Mouse (Mus musculus): ENCODE results near the gene Fbxo36. TPM values are rescaled to one million over a fixed set of nuclear protein-coding genes. Genes with fewer than 3 reads are reported as not detected.

Gene Fbxo36
- polyA plus RNA-seq, 1 experiment from 2014 or later = 8.6 TPM

DNA sequence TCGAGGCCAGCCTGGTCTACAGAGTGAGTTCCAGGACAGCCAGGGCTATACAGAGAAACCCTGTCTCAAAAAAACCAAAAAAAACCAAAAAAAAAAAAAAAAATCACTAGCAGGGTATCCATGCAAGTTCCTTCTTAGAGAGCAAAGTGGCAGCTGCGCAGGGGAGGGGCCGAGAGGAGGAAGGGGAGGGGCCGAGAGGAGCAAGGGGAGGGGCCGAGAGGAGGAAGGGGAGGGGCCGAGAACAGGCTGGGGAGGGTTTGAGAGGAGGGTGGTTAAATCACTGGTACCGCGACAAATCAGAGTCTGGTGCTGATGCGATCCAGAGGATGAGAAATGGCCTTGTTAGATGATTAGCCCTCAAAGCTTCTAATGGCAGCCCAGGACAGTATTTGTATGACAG is 52.1 kb downstream of the Fbxo36 start:
- Histone ChIP-seq H3K36me3 (no peaks in the 10 kb centered on the region), H3K9me3 (replicated peaks) (no peaks in the 10 kb centered on the region), H3K9ac (no peak overlapping the region), H3K27ac (no peak overlapping the region), H3K27me3 (no peaks in the 10 kb centered on the region), H3K4me1 (replicated peaks) (no peaks in the 10 kb centered on the region), H3K4me2 (no peak overlapping the region), H3K4me3 (replicated peaks) (no peak overlapping the region)
- DNase-seq = no peak
- no peak for ATAC-seq (ENCODE audit: low read depth)
- WGBS (ENCODE audit: insufficient replicate concordance) = 71% methylated on average over 9 of the region's 9 CpGs

DNA sequence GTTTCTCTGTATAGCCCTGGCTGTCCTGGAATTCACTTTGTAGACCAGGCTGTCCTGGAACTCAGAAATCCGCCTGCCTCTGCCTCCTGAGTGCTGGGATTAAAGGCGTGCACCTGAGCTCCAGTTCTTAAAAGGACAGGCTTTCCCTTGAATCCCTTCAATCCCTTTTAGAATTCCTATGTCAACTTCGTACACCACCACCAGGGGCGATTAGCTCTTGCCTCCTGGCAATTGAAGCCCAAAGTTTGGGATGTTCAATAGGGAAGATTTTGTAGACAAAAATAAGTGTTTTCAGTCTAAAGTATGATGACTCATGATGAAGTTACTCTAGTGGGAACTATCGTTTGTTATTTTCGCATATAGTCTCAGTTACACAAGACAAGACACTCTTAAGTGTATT is 57.7 kb downstream of the Fbxo36 start:
- DNase-seq = no peak
- 60% methylated on average over 6 of the region's 6 CpGs for WGBS (ENCODE audit: insufficient replicate concordance)
- ATAC-seq (ENCODE audit: low read depth) = no peak

DNA sequence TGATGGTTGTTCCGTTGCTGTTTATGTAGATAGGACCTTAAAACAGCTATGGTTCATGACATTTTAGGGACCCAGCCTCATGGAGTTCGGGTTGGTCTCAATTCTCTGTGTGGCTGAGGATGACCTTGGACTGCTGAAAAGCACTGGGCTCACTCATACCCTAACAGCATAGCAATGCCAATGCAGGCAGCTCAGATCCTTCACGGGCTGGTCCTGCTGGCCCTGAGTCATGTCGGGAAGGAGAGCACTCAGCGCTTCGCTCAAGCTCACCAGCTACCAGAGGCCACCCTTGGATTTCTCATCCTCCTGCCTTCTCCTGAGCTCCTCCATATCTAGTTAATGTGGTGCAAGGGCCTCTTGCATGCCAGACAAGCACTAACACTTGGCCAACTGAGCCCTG is 59.5 kb downstream of the Fbxo36 start:
- no peaks in the 10 kb centered on the region for H3K4me1 ChIP-seq (replicated peaks)
- no peak overlapping the region for H3K27ac ChIP-seq
- no peaks in the 10 kb centered on the region for H3K27me3 ChIP-seq
- no peak for ATAC-seq (ENCODE audit: low read depth)
- 78% methylated on average over 6 of the region's 6 CpGs for WGBS (ENCODE audit: insufficient replicate concordance)
- no peak overlapping the region for H3K9ac ChIP-seq
- no peak for DNase-seq
- H3K9me3 ChIP-seq (replicated peaks) = no peaks in the 10 kb centered on the region
- no peak overlapping the region for H3K4me3 ChIP-seq (replicated peaks)
- no peak overlapping the region for H3K4me2 ChIP-seq
- no peaks in the 10 kb centered on the region for H3K36me3 ChIP-seq

More for the DNA sequence above, 57.7 kb downstream of the Fbxo36 start:
- Histone ChIP-seq H3K27ac (no peak overlapping the region), H3K9ac (no peak overlapping the region), H3K9me3 (replicated peaks) (no peaks in the 10 kb centered on the region), H3K36me3 (no peaks in the 10 kb centered on the region), H3K4me2 (no peak overlapping the region), H3K4me1 (replicated peaks) (no peaks in the 10 kb centered on the region), H3K4me3 (replicated peaks) (no peak overlapping the region), H3K27me3 (no peaks in the 10 kb centered on the region)

DNA sequence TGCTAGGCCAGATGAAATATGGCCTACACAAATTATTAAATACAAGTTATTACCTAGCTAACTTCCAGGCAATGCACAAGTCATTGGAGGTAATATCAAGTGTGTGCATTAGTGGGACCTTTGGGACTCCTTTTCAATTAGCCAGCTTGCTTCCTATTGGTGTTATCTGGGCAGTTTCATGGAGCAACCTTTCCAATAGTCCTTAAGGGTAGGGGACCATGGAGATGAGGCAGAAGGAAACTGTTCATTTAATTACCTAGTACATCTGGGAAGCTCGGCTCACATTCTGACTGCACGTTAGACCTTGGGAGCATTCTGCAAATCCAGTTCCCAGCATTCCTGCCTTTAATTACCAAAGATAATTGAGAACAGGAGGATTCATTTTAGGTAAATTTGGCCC is 64.8 kb downstream of the Fbxo36 start:
- Histone ChIP-seq H3K36me3 (no peaks in the 10 kb centered on the region), H3K9ac (no peak overlapping the region), H3K27ac (no peak overlapping the region), H3K4me1 (replicated peaks) (no peaks in the 10 kb centered on the region), H3K4me3 (replicated peaks) (no peak overlapping the region), H3K4me2 (no peak overlapping the region), H3K27me3 (no peaks in the 10 kb centered on the region), H3K9me3 (replicated peaks) (no peaks in the 10 kb centered on the region)
- WGBS (ENCODE audit: insufficient replicate concordance) = 76% methylated on average over 2 of the region's 2 CpGs
- ATAC-seq (ENCODE audit: low read depth) = no peak
- no peak for DNase-seq

DNA sequence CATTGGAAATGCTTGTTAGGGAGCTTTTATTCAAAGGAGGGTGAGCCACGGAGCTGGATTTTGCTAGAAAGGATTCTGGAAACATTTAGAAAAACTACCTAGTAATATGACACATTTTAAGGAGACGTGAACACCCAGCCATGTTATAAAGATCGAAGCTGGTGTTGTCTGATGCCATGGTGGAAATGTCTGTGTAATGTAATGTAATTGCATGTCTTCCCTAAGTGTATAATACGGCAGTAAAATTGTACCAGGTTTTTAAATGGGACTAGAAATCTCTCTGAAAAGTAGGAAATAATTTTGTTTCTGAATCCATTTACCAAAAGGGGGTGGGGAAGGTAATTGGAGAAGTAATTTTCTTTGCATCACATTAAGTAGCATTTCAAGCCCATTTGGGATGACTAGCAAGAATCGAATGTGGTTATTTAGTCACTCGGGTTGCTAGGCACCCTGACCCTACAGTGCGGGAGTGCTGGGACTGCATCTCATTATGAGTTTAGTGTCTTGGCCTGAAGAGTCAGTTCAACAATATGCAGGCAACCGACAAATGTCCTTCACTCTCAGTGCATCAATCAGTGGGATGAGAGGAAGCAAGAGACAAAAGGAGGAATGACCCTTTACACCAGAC is 70.7 kb downstream of the Fbxo36 start:
- ATAC-seq (ENCODE audit: low read depth) (no peak), DNase-seq (no peak)
- WGBS (ENCODE audit: insufficient replicate concordance) = 66% methylated on average over 8 of the region's 8 CpGs
- Histone ChIP-seq H3K4me1 (replicated peaks) (no peaks in the 10 kb centered on the region), H3K9ac (no peak overlapping the region), H3K27me3 (no peaks in the 10 kb centered on the region), H3K9me3 (replicated peaks) (no peaks in the 10 kb centered on the region), H3K27ac (no peak overlapping the region), H3K4me3 (replicated peaks) (no peak overlapping the region), H3K36me3 (no peaks in the 10 kb centered on the region), H3K4me2 (no peak overlapping the region)

DNA sequence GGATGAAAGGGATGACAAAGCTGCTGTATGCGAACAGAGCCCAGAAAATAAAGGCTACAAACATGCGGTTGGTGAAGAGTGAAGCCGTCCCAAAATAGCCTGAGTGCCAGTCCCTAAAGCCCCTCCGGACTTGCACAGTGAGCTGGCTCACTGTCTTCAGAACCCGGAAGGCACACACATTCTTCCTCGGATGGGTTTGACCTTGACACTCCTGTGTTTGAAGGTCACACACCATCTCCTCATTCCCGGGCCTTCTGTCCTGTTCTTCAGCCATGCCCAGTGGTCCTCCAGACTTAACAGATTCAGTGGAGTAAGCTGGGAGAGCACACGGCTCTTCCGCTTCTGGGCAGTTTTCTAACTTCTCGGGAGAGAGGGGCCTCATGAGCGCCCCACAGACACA is 72.9 kb downstream of the Fbxo36 start:
- ATAC-seq (ENCODE audit: low read depth) = no peak

DNA sequence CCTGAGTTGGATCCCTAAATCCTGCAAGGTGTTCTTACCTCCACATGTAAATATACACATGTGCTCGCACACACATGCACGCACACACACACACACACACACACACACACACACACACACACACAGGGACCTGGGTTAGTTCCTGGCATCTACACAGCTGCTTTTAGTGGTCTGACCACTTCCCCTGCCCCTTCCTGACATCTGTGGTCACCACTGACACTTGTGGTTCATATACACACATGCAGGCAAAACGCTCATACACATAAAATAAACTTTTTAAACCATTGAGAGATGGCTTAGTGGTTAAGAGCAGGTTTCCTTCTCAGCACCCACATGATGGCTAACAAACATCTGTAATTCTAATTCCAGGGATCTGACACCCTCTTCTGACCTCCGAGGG is 75.4 kb downstream of the Fbxo36 start:
- H3K4me1 ChIP-seq (replicated peaks) = no peaks in the 10 kb centered on the region
- no peak overlapping the region for H3K4me3 ChIP-seq (replicated peaks)
- H3K27me3 ChIP-seq = no peaks in the 10 kb centered on the region
- no peak for DNase-seq
- 25% methylated on average over 4 of the region's 4 CpGs for WGBS (ENCODE audit: insufficient replicate concordance)
- H3K9ac ChIP-seq = no peak overlapping the region
- no peak overlapping the region for H3K4me2 ChIP-seq
- no peak for ATAC-seq (ENCODE audit: low read depth)
- H3K27ac ChIP-seq = no peak overlapping the region
- H3K36me3 ChIP-seq = no peaks in the 10 kb centered on the region
- no peaks in the 10 kb centered on the region for H3K9me3 ChIP-seq (replicated peaks)

More for the DNA sequence above, 72.9 kb downstream of the Fbxo36 start:
- H3K4me2 ChIP-seq = no peak overlapping the region
- H3K9ac ChIP-seq = no peak overlapping the region
- H3K4me3 ChIP-seq (replicated peaks) = no peak overlapping the region
- H3K27me3 ChIP-seq = no peaks in the 10 kb centered on the region
- no peaks in the 10 kb centered on the region for H3K36me3 ChIP-seq
- no peak overlapping the region for H3K27ac ChIP-seq
- no peaks in the 10 kb centered on the region for H3K4me1 ChIP-seq (replicated peaks)
- H3K9me3 ChIP-seq (replicated peaks) = no peaks in the 10 kb centered on the region
- no peak for DNase-seq
- WGBS (ENCODE audit: insufficient replicate concordance) = 80% methylated on average over 11 of the region's 11 CpGs

DNA sequence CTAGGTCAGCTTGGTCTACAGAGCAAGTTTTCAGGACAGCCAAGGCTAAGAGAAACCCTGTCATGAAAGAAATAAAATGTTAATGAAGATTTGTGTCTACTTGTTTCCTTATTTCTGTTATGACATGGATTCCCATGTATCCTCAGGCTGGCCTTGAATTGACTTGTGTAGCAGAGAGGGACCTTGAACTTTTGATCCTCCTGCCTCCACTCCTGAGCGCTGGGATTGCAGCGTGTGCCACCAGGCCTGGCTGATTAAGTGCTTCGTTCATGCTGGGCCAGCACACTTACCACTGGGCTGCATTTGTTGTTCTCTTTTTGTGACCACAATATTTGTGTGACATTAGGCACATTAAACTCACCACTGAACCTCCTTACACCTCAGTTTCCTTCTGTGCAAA is 79.2 kb downstream of the Fbxo36 start:
- Histone ChIP-seq H3K4me2 (no peak overlapping the region), H3K27ac (no peak overlapping the region), H3K9ac (no peak overlapping the region), H3K4me1 (replicated peaks) (peaks cover 5% of the 10 kb centered on the region), H3K9me3 (replicated peaks) (no peaks in the 10 kb centered on the region), H3K27me3 (no peaks in the 10 kb centered on the region), H3K4me3 (replicated peaks) (no peak overlapping the region), H3K36me3 (no peaks in the 10 kb centered on the region)
- 70% methylated on average over 3 of the region's 3 CpGs for WGBS (ENCODE audit: insufficient replicate concordance)
- no peak for DNase-seq
- ATAC-seq (ENCODE audit: low read depth) = no peak

DNA sequence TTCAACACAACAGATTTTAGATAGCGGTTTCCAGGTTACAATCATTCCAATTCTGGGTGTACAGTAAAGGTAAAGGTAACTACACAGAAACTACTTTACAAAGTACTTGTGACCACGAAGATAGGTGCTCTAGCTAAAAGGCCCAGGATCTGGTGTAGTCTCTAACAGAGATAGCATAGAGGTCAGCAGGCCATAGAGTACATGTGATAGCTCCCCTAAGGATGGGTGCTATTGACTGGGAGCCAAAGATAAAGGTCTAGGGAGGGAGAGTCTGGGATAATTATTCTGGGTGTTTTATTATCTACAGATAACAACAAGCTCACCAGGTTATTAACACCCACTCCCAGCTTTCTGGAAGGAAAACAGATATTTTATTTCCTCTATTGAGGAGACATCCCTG is 83.8 kb downstream of the Fbxo36 start:
- no peak for DNase-seq
- Histone ChIP-seq H3K36me3 (no peaks in the 10 kb centered on the region), H3K4me1 (replicated peaks) (peaks cover 7% of the 10 kb centered on the region), H3K27me3 (no peaks in the 10 kb centered on the region), H3K9me3 (replicated peaks) (no peaks in the 10 kb centered on the region), H3K9ac (no peak overlapping the region), H3K4me2 (no peak overlapping the region), H3K4me3 (replicated peaks) (no peak overlapping the region), H3K27ac (no peak overlapping the region)
- 55% methylated on average over 2 of the region's 2 CpGs for WGBS (ENCODE audit: insufficient replicate concordance)
- ATAC-seq (ENCODE audit: low read depth) = 0 out of 2 replicates have a peak, but pooled peaks have one; percentile 51

DNA sequence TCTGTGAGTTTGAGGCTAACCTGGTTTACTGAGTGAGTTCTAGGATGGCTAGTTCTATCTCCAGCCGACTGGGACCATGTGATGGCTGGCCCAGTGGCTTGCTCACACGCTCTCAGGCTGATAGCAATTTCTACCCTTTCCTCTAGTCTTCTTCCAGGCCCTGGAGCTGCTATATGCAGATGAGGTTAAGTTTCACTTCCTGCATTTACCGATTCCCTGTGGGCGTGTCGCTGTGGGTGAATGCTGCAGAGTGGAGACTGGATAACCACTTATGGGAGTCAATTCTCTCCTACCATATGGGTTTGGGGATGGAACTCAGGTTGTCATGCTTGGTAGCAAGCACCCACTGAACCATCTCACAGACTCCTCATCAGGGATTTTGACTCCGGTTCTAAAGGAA is 84.5 kb downstream of the Fbxo36 start:
- Histone ChIP-seq H3K4me2 (no peak overlapping the region), H3K27ac (no peak overlapping the region), H3K9me3 (replicated peaks) (no peaks in the 10 kb centered on the region), H3K4me3 (replicated peaks) (no peak overlapping the region), H3K9ac (no peak overlapping the region), H3K27me3 (no peaks in the 10 kb centered on the region), H3K36me3 (no peaks in the 10 kb centered on the region), H3K4me1 (replicated peaks) (peaks cover 7% of the 10 kb centered on the region)
- ATAC-seq (ENCODE audit: low read depth) (no peak), DNase-seq (no peak)
- 44% methylated on average over 6 of the region's 6 CpGs for WGBS (ENCODE audit: insufficient replicate concordance)

DNA sequence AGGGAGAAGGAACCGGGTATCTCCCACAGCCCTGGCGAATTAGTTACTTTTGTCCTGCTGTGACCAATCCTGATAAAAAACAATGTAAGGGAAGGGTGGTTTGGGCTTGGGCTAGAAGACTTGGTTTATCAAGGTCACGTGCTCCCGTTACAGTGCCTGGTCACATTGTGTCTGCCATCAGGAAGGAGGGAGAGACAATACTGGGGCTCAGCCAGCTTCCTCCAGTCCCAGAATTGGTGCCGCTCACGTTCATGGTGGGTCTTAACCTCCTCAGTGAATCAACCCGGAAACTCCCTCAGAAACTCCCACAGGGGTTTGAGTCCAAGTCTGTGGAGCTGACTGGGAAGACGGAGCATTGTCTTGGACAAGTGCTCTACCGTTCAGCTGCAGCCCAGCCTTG is 86.0 kb downstream of the Fbxo36 start:
- H3K4me1 ChIP-seq (replicated peaks) = peaks cover 7% of the 10 kb centered on the region
- no peaks in the 10 kb centered on the region for H3K36me3 ChIP-seq
- no peak overlapping the region for H3K4me2 ChIP-seq
- no peak overlapping the region for H3K9ac ChIP-seq
- ATAC-seq (ENCODE audit: low read depth) (no peak), DNase-seq (no peak)
- WGBS (ENCODE audit: insufficient replicate concordance) = 60% methylated on average over 9 of the region's 9 CpGs
- no peak overlapping the region for H3K27ac ChIP-seq
- no peaks in the 10 kb centered on the region for H3K9me3 ChIP-seq (replicated peaks)
- H3K4me3 ChIP-seq (replicated peaks) = no peak overlapping the region
- H3K27me3 ChIP-seq = no peaks in the 10 kb centered on the region

DNA sequence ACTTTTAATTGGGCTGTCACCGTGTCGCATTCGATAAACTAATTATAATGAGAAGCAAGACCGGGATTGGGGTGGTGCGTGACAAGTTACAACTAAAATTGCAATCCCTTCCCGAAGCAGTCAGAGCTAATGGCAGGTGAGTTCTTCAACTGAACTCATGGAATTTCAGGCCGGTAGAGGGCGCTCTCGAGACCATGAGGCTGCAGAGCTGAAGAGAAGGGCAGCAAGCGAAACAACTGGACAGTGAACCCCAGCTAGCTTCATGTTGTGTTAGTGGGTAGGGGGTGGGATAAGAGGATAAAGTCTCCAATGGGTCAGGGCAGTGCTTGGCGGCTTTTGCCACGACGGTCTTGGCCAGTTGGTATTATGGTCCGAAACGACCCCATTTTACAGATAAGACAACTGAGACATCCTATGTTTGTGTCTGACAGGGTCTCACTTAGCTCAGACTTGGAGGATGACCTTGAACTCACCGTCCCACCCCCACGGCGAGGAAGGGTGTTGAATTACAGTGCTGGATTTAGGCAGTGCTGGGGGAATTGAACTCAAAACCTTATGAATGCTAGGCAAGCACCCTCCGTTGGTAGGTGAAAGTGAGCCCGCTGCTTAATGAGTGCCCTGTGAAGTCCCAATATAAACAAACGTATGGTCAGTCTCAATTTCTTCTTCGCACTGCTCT is 94.0 kb downstream of the Fbxo36 start:
- Histone ChIP-seq H3K27me3 (peaks cover 38% of the 10 kb centered on the region), H3K36me3 (no peaks in the 10 kb centered on the region), H3K4me1 (replicated peaks) (0 out of 2 replicates have a peak, but pooled peaks cover 3% of the 10 kb centered on the region), H3K4me3 (replicated peaks) (peak overlapping the region; percentile 43; the same call in 1 of the 2 replicates), H3K4me2 (peak overlapping the region; percentile 64), H3K9ac (no peak overlapping the region), H3K27ac (no peak overlapping the region), H3K9me3 (replicated peaks) (no peaks in the 10 kb centered on the region)
- DNase-seq (peak; percentile 17), ATAC-seq (ENCODE audit: low read depth) (no peak)
- WGBS (ENCODE audit: insufficient replicate concordance) = 10% methylated on average over 22 of the region's 22 CpGs

Measured in liver, embryonic 13.5 days (tissue).